In genomic region chr6:54387751-54388150, GRCm38 (mm10) we compare ENCODE assay signal across 15 mouse cellular contexts. TPM values are rescaled to one million over a fixed set of nuclear protein-coding genes. Genes with fewer than 3 reads are reported as not detected.
DNase-seq lines count a peak whose midpoint lies in the region.
"Had no signal": no experiment of that assay in that cellular context is flagged by ENCODE, and none has a peak within 500 bp of the region (broad histone marks: within the 10 kb centered on the region; RNA-seq: fewer than 3 reads in every experiment).

No protein-coding gene starts in this region.

- peak; percentile 91 for DNase-seq in heart, adult 11 months
- DNase-seq in heart, postnatal 4 days = no peak
- peak; percentile 36 to 40 for DNase-seq in left cerebral cortex, adult 8-10 months (ENCODE audit: low spot score in 2 of 2)
- no peak for DNase-seq in left cerebral cortex, adult 9 months (ENCODE audit: low spot score in 2 of 2)
- DNase-seq in right cerebral cortex, postnatal 25 days = peak; percentile 55
- no peak for DNase-seq in right cerebral cortex, postnatal 10 days (ENCODE audit: low spot score in 2 of 2)
- DNase-seq in right cerebral cortex, postnatal 36 days (ENCODE audit: low spot score in 2 of 2) = peak; percentile 43 to 48
- no peak for DNase-seq in spleen, postnatal 4 days (ENCODE audit: low spot score in 2 of 2)
- DNase-seq: adrenal gland, postnatal 14 days; cerebellum, adult 18-20 months; cerebellum, adult 9-11 months; gastrocnemius, postnatal 36 days; heart, adult 18-20 months; heart, postnatal 10 days had no signal

RNA-seq across cellular contexts. Expression of gene Wipf3, which starts 41.7 kb away (rescaled TPM):
- total RNA-seq in heart, postnatal 4 days (2021) = 10 to 100 TPM; 15.2 to 15.9 TPM
- 10 to 100 TPM; 84.4 to 96.0 (median 89.1) TPM for total RNA-seq in left cerebral cortex, adult 8-10 months (2022)
- total RNA-seq: hematopoietic stem cell, adult 5-6 weeks had no signal

Comparison
In these comparisons a context has a peak if more than half of its experiments do, and no peak if none do; other contexts are left out.
1. DNase-seq: peak in heart, adult 11 months (single experiment), left cerebral cortex, adult 8-10 months (2 of 2), right cerebral cortex, postnatal 25 days (single experiment) and right cerebral cortex, postnatal 36 days (2 of 2); none in heart, postnatal 4 days (single experiment), left cerebral cortex, adult 9 months (0 of 2), right cerebral cortex, postnatal 10 days (0 of 2) and spleen, postnatal 4 days (0 of 2).
2. RNA of gene Wipf3, which starts 41.7 kb away (total RNA-seq): 84.4 to 96.0 TPM in left cerebral cortex, adult 8-10 months; 15.2 to 15.9 TPM in heart, postnatal 4 days; every median in the first group is over 4 times any median in the second.